Mouse (Mus musculus): ENCODE data around the gene Tmem238.
A peak's percentile ranks its signal among the peaks of the same experiment; 100 is the strongest.
"Not testable (repeated sequence)": the region's sequence is repeated elsewhere in the genome, so short reads cannot be mapped to it uniquely, and the experiment has no call there.

Gene Tmem238

GRCm38 (mm10) chr7:4789436-4789935 is at the start of gene Tmem238:
Gene Tmem238, minus strand, starts transcription at chr7:4789656.
- DNase-seq: peak; percentile 88

- no peak for DNase-seq
Observed at GRCm38 (mm10) chr7:4837639-4838038, 48.2 kb upstream of the Tmem238 start.

- DNase-seq: peak; percentile 85
Observed at GRCm38 (mm10) chr7:4836351-4836792, 46.9 kb upstream of the Tmem238 start.

GRCm38 (mm10) chr7:4835631-4836327 is 46.3 kb upstream of the Tmem238 start:
- no peak for DNase-seq

GRCm38 (mm10) chr7:4830476-4830875 is 41.0 kb upstream of the Tmem238 start:
- no peak for DNase-seq

- no peak for DNase-seq
Observed at GRCm38 (mm10) chr7:4825365-4825764, 35.9 kb upstream of the Tmem238 start.

- peak; percentile 22 for DNase-seq
Observed at GRCm38 (mm10) chr7:4822162-4822907, 32.9 kb upstream of the Tmem238 start.

GRCm38 (mm10) chr7:4821690-4822089 is 32.2 kb upstream of the Tmem238 start:
- DNase-seq: no peak

- DNase-seq: not testable (repeated sequence)
Observed at GRCm38 (mm10) chr7:4820925-4821324, 31.5 kb upstream of the Tmem238 start.

- DNase-seq: no peak
Observed at GRCm38 (mm10) chr7:4816559-4816958, 27.1 kb upstream of the Tmem238 start.

- no peak for DNase-seq
Observed at GRCm38 (mm10) chr7:4813105-4813791, 23.8 kb upstream of the Tmem238 start.

GRCm38 (mm10) chr7:4812303-4813104 is 23.0 kb upstream of the Tmem238 start, which contains the start of gene Ube2s:
Gene Ube2s, minus strand, starts transcription at chr7:4812590.
- DNase-seq: peak; percentile 98

GRCm38 (mm10) chr7:4811842-4812302 is 22.4 kb upstream of the Tmem238 start:
- no peak for DNase-seq

- not testable (repeated sequence) for DNase-seq
Observed at GRCm38 (mm10) chr7:4811131-4811530, 21.7 kb upstream of the Tmem238 start.

GRCm38 (mm10) chr7:4806716-4807115 is 17.3 kb upstream of the Tmem238 start:
- no peak for DNase-seq

- DNase-seq: no peak
Observed at GRCm38 (mm10) chr7:4802247-4802646, 12.8 kb upstream of the Tmem238 start.

- peak; percentile 22 for DNase-seq
Observed at GRCm38 (mm10) chr7:4795767-4796433, 6.4 kb upstream of the Tmem238 start.

GRCm38 (mm10) chr7:4794631-4795168 is 5.2 kb upstream of the Tmem238 start:
- no peak for DNase-seq

GRCm38 (mm10) chr7:4793674-4794073 is 4.2 kb upstream of the Tmem238 start:
- no peak for DNase-seq

GRCm38 (mm10) chr7:4793248-4793647 is 3.8 kb upstream of the Tmem238 start:
- not testable (repeated sequence) for DNase-seq

Data from kidney, adult 18-20 months (tissue).